Comparison of ENCODE assay signal across 13 mouse cellular contexts in the genomic region with DNA sequence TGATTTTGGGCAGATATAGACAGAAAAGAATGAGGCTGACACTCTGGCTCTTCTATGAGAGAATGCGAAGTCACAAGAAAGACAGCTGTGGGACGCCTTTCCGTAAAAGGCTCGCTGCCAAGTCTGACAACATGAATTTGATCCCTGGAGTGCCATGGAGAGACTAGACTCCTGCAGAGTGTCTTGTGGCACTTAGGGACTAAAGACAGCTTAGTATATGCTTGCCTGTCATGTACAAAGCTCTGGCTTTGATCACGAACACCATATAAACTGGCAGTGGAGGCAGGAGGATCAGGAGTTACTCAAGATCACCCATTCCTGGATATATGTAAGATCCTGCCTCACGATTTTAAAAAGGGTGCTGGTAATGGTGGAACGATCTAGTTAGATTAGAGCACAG. TPM values are rescaled to one million over a fixed set of nuclear protein-coding genes. Genes with fewer than 3 reads are reported as not detected.
DNase-seq lines count a peak whose midpoint lies in the region; ATAC-seq lines count a peak whose summit lies in the region.
"Had no signal": no experiment of that assay in that cellular context is flagged by ENCODE, and none has a peak within 500 bp of the region (broad histone marks: within the 10 kb centered on the region; RNA-seq: fewer than 3 reads in every experiment).

No protein-coding gene starts in this region.

- peaks cover 10% of the 10 kb centered on the region; the same call in 1 of the 2 replicates for H3K4me1 ChIP-seq in heart, embryonic 10.5 days
- no peaks in the 10 kb centered on the region for H3K4me1 ChIP-seq in limb, embryonic 11.5 days (ENCODE audit: control insufficient read depth, insufficient read depth, low read length)
- H3K4me1 ChIP-seq: hindbrain, embryonic 15.5 days; liver, embryonic 13.5 days had no signal

- H3K27me3 ChIP-seq in heart, embryonic 10.5 days (ENCODE audit: insufficient read depth, poor library complexity, severe bottlenecking): no peaks in the 10 kb centered on the region
- H3K27me3 ChIP-seq in limb, embryonic 11.5 days (ENCODE audit: control insufficient read depth, insufficient read depth, low read length): no peaks in the 10 kb centered on the region
- H3K27me3 ChIP-seq: CH12.LX; hindbrain, embryonic 15.5 days; liver, embryonic 13.5 days; Patski had no signal

- peak; percentile 88 for DNase-seq in heart, embryonic 10.5 days (ENCODE audit: low spot score)
- DNase-seq in heart, postnatal 25 days (ENCODE audit: low spot score): no peak
- DNase-seq in gastrocnemius, postnatal 25 days: peak; percentile 24
- peak; percentile 27 for DNase-seq in limb, embryonic 11.5 days (ENCODE audit: low spot score)
- DNase-seq in mesoderm, embryonic 11.5 days (ENCODE audit: low read depth, low spot score): peak; percentile 27
- DNase-seq in ovary, postnatal 10 days (ENCODE audit: low spot score): no peak
- no peak for DNase-seq in spleen, adult 18-20 months
- DNase-seq: cerebellum, postnatal 25 days; kidney, adult 2 months; liver, embryonic 13.5 days had no signal

- ATAC-seq in limb, embryonic 11.5 days (ENCODE audit: insufficient number of reproducible peaks, low FRiP score, low TSS enrichment, low read depth): no peak
- ATAC-seq: Patski had no signal

- H3K9ac ChIP-seq in limb, embryonic 11.5 days (ENCODE audit: low read length): no peak overlapping the region
- H3K9ac ChIP-seq: hindbrain, embryonic 15.5 days; liver, embryonic 13.5 days had no signal

- intact Hi-C loops in heart, postnatal 25 days (cut with DNase I): no loop called here

- peak overlapping the region; percentile 78 for H3K27ac ChIP-seq in heart, embryonic 10.5 days
- no peak overlapping the region for H3K27ac ChIP-seq in limb, embryonic 11.5 days (replicated peaks; ENCODE audit: low read depth, low read length)
- H3K27ac ChIP-seq: hindbrain, embryonic 15.5 days; liver, embryonic 13.5 days had no signal

- H3K36me3 ChIP-seq in heart, embryonic 10.5 days: no peaks in the 10 kb centered on the region
- H3K36me3 ChIP-seq in limb, embryonic 11.5 days (ENCODE audit: control insufficient read depth, insufficient read depth, low read length): no peaks in the 10 kb centered on the region
- H3K36me3 ChIP-seq: hindbrain, embryonic 15.5 days; liver, embryonic 13.5 days had no signal

- H3K4me3 ChIP-seq in heart, embryonic 10.5 days: no peak overlapping the region
- no peak overlapping the region for H3K4me3 ChIP-seq in limb, embryonic 11.5 days (ENCODE audit: low read depth, low read length)
- H3K4me3 ChIP-seq: hindbrain, embryonic 15.5 days; liver, embryonic 13.5 days had no signal

- WGBS in heart, embryonic 10.5 days: 36% methylated on average over 7 of the region's 7 CpGs
- 43% methylated on average over 7 of the region's 7 CpGs for WGBS in limb, embryonic 11.5 days

- H3K9me3 ChIP-seq in heart, embryonic 10.5 days: no peaks in the 10 kb centered on the region
- H3K9me3 ChIP-seq in limb, embryonic 11.5 days (ENCODE audit: control insufficient read depth, low read length): no peaks in the 10 kb centered on the region
- H3K9me3 ChIP-seq: liver, embryonic 13.5 days had no signal

- no peak overlapping the region for H3K4me2 ChIP-seq in limb, embryonic 11.5 days (ENCODE audit: low read depth, severe bottlenecking)
- H3K4me2 ChIP-seq: hindbrain, embryonic 15.5 days; liver, embryonic 13.5 days had no signal

RNA-seq across cellular contexts. Expression of gene Stbd1, which starts 25.1 kb away (rescaled TPM):
- 45.2 and 75.6 TPM in 2 replicates for polyA plus RNA-seq in heart, embryonic 10.5 days (2016; fragmentation: Nextera tagmentation; extraction: Ambion mirVana)
- total RNA-seq in heart, postnatal 25 days (2021): 1 to 10 TPM; 1.2 to 1.5 TPM
- 10 to 100 TPM; 34.3 to 44.3 TPM for total RNA-seq in gastrocnemius, postnatal 25 days (2021)
- polyA plus RNA-seq in limb, embryonic 11.5 days (2014; fragmentation: Nextera tagmentation; extraction: Ambion mirVana): 7.6 TPM in 2 replicates

RNA-seq across cellular contexts. Expression of gene Ccdc158, which starts 47.2 kb away (rescaled TPM):
- 0.87 and 0.90 TPM in 2 replicates for polyA plus RNA-seq in heart, embryonic 10.5 days (2016; fragmentation: Nextera tagmentation; extraction: Ambion mirVana)
- total RNA-seq in heart, postnatal 25 days (2021): not detected
- under 1 TPM; 0.23 to 0.24 TPM for total RNA-seq in gastrocnemius, postnatal 25 days (2021)
- 0.62 and 0.69 TPM in 2 replicates for polyA plus RNA-seq in limb, embryonic 11.5 days (2014; fragmentation: Nextera tagmentation; extraction: Ambion mirVana)
- total RNA-seq: CH12.LX had no signal

RNA-seq across cellular contexts. Expression of gene Shroom3, which starts 55.3 kb away (rescaled TPM):
- polyA plus RNA-seq in heart, embryonic 10.5 days (2016; fragmentation: Nextera tagmentation; extraction: Ambion mirVana): 11.4 and 11.6 TPM in 2 replicates
- 10 to 100 TPM; 32.7 to 33.9 TPM for total RNA-seq in heart, postnatal 25 days (2021)
- under 1 TPM; 0.23 to 0.40 TPM for total RNA-seq in gastrocnemius, postnatal 25 days (2021)
- 3.8 and 5.8 TPM in 2 replicates for polyA plus RNA-seq in limb, embryonic 11.5 days (2014; fragmentation: Nextera tagmentation; extraction: Ambion mirVana)

Comparison
In these comparisons a context has a peak if more than half of its experiments do, and no peak if none do; other contexts are left out.
1. DNase-seq: peak in heart, embryonic 10.5 days (single experiment), gastrocnemius, postnatal 25 days (single experiment), limb, embryonic 11.5 days (single experiment) and mesoderm, embryonic 11.5 days (single experiment); none in heart, postnatal 25 days (single experiment), ovary, postnatal 10 days (single experiment) and spleen, adult 18-20 months (0 of 2).
2. RNA of gene Stbd1, which starts 25.1 kb away (total RNA-seq): 34.3 to 44.3 TPM in gastrocnemius, postnatal 25 days; 1.2 to 1.5 TPM in heart, postnatal 25 days; every median in the first group is over 10 times any median in the second.
3. RNA of gene Shroom3, which starts 55.3 kb away (total RNA-seq): 32.7 to 33.9 TPM in heart, postnatal 25 days; 0.23 to 0.40 TPM in gastrocnemius, postnatal 25 days; every median in the first group is over 10 times any median in the second.